Mouse (Mus musculus) liver (tissue): ENCODE results near the gene Ankrd13a.

Experiments used
- DNase-seq: peaks from one replicate; pipeline ENCODE4 v3.0.0-alpha.2; 2020; ENCODE audit warnings: mixed read lengths

The Ankrd13a gene

DNA sequence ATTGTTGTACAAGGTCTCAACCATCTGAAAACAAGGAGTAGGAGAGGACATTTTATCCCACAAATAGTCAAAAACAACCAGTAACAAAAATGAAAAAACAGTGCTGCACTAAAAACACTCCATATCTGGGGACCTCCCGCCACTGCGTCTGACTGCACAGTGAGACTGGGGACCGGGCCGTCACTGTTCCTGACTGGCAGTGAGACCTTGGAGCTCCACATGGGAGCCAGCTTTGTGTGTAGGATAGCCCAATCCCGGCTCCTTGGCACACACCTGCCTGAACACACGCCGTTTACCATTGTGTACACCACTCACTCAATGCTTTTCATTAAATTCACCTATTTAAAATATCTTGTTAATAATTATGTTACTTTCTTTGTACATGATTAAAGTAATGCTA lies 7.3 kb upstream of the Ankrd13a start:
- DNase-seq, result no peak

DNA sequence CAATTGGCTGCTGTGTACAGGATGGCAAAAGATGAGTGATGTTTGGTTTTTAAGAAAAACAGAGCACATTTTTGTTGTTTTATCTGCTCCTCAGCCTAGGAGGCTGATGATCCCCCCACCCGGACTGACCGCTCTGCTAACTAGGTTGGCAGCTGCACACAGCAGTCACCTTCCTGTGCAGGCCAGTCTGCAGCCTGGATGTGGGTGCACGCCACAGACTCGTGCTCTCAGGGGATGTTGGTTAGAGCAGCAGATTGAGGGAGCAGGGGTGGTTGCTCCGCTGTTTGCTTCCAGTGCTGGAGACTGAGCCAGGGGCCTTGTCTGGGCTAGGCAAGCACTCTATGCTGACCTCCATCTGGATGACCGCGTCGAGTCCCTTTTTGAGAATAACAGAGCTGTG lies 4.7 kb upstream of the Ankrd13a start:
- no peak for DNase-seq

DNA sequence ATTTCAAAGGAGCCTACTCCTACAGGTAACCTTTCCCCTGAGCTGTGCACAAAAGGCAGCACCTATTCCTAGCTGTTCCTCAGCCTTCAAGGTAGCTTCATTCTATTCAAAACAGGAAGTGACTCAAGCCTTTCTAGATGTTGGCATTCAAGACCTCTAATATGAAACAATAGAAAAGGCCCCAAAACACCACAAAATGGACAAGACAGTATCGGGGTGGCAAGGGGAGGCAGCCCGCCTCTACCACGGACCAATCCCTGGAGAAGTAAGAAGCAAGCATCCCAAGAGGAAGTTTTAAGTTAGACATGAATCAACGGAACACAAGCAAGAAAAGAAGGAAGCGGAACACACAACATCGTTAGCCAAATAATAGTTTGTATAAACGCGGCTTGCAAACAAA lies 2.7 kb upstream of the Ankrd13a start:
- DNase-seq, result no peak

DNA sequence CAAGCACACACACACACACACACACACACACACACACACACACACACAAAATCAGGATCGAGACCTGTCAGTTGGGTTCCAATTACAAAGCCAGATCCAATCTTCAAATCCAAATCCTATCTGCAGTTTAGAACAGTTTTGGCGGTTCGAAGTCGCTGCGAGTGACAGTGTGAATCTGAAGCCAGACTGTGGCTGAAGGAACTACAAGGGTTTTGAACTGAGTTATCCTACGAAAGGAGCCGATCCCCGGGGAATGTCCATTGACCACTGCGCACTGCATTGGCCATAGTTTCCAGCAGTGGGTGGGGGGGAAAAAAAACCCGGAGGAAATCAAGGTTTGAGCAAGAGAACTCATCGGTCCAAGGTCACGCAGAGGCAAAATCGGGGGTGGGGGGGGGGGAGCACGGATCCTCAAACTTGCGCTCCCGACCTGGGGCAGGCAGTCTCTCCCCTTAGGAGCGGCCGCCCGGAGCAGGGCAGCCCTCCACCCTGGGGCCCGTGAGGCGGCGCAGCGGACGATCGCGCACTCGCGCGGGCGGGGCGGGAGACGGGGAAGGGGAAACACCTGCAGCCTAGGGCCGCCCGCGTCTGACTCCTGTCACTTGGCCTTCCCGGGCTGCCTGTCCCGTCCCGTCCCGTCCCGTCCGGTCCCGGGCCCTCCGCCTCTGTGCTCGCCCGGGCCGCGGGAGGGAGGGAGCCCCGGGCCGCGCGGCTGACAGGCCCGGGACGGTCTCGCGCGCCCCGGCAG lies 1.8 kb upstream of the Ankrd13a start:
- peak; percentile 76 for DNase-seq

DNA sequence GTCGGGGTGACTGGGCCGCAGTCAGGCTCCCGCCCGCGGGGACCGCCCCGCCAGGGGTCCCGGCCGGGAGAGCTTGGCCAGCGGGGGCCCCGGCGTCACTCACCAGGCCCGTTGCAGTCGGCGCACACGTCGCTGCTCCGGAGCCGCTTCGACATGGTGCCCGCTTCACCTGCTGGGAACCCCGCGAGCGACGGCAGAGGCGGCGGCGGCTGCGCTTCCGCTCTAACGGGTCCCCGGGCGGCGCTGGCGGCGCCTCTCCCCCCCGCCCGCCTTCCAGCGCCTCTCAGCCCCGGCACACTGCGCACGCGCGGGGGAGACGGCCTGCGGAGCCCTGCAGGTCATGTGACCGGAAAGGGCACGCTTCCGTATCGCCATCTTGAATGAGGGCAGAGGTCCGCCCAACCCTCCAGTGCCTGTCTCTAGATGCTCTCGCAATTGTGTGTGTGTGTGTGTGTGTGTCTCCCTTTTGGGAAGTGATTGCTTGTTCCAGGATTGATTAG lies 1.2 kb upstream of the Ankrd13a start:
- DNase-seq, result peak; percentile 99

DNA sequence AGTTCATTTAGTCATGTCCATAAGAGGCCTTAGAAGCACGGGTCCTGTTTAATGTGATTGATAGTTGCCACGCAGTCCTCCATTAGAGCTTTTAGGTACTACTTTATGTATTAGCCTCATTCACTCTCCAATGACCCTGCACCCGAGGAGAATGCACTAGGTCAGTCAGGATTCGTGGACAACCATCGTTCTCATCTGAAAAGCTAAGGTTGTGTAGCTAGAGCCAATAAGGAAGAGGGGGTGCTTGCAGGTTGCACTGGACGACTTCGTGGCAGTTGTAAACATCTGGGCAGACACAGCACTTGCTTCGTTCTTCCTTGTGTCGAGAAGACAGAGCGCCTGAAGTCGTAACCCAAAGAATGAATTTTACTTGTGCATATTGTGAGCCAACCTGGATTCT lies 697 bp upstream of the Ankrd13a start:
- DNase-seq, result no peak

DNA sequence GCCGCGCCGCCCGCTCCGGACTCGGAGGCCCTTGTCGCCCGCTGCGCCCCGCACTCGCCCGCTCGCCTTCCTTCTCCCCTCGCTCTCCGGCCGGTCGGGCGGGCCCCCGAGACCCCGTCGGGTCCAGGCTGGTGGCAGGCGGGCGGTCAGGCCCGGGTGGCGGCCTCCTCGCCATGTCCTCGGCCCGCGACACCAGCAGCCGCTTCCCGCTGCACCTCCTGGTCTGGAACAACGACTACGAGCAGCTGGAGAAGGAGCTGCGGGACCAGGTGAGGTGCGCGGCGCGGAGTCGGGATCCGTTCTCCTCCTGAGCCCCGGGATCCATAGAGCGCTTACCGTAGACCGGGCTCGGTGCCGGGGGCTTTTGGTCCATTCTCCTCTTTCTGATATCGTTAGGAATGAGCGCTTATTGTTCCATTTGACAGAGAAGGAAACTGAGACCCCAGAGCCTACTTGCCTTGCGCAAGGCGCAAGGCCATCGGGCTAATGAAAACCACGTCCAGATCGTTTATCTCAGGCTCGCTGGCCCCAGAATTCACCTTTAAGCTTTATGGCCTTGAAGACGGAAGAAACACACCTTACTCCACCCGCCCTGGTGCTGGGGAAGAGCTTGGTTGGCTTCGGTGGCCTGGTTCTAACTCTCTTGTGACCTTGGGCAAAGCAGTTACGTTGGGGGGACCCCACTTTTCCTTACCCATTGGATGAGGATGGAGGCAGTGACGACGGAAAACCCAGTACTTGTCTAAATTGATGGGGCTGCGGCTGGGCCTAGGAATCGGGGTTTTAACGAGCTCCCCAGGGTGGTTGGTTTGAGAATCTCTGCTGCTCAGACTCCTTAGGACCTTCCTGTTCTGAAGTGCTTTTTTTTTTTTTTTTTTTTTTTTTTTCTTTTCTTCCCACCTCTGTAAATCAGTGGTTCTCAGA lies 841 bp downstream of the Ankrd13a start, which contains the start of gene Git2:
TSS of gene Git2 (minus strand) at position 462 of the 924 bp plus-strand sequence.
- peak; percentile 32 for DNase-seq

DNA sequence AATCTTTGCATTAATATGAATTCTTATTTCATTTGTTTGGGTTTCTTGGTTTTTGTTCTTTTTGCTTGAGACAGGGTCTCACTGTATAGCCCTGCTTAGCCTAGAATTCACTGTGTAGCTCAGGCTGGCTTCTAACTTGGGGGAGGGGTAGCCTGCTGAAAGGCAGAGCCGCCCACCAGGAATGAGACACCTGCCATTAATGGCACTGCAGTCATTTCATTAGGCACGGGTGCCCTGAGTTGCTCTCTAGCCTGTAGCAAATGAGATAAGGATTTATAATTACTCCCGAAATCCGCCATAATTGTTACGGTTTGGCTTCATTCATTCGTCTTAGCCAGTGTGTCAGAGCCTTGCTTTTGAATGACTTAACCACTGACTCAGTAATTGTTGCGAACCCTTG lies 1.7 kb downstream of the Ankrd13a start:
- no peak for DNase-seq

DNA sequence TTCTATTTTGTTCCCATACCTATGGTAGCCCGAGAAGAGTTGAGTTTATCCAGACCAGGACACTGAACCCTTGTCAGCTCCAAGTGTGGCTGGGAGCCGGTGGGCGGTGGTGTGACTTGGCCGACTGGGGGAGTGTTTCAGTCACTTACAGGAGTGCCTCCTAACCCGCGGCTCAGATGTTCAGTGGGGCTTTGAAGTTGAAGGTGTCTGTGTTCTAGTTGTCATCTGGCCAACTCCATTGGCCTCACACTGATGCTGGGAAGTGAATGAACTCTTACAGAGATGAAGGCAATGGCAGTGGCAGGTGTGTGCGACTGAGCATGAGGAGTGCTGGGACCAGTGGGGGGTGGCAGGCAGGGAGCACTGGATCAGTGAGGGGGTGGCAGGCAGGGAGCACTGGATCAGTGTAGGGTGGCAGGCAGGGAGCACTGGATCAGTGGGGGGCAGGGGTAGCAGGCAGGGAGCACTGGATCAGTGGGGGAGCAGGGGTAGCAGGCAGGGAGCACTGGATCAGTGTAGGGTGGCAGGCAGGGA lies 5.5 kb downstream of the Ankrd13a start:
- no peak for DNase-seq

DNA sequence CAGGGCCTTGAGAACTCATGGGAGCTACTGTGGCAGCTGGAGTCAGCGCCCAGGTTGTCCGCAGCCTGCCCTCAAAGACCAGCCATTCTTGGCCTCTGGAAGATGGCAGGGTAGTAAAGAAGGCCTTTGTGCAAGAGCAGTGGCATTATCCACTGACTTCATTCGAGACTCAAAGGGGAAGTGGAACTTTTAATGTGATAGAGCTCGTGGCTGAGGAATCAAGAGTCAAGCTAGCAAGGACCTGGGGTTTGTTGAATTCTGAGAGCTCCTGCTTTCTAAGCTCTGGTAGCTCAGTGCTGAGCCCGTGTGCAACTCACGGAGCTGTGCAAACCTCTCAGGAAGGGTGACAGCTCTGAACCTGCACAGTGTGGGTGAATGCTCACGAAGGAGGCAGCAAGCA lies 6.4 kb downstream of the Ankrd13a start:
- no peak for DNase-seq

DNA sequence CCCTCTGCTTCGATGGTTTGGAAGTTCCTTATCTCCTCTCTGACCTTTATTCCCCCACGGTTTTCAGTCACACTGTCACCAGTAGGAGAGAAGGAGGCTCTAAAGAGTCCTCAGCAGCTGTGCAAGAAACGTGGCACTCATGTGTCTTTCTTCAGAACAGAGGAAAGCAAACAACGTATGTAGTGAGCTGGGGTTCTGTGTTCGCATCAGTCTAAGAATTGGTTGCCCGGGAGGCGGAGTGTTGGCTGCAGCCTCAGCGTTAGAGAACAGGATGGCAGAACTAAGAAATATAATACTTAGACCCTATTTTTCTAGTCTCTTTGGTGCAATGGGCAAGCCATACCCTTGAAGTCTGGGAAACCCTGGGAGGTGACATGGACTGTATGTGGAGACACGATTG lies 8.5 kb downstream of the Ankrd13a start:
- DNase-seq, result no peak

DNA sequence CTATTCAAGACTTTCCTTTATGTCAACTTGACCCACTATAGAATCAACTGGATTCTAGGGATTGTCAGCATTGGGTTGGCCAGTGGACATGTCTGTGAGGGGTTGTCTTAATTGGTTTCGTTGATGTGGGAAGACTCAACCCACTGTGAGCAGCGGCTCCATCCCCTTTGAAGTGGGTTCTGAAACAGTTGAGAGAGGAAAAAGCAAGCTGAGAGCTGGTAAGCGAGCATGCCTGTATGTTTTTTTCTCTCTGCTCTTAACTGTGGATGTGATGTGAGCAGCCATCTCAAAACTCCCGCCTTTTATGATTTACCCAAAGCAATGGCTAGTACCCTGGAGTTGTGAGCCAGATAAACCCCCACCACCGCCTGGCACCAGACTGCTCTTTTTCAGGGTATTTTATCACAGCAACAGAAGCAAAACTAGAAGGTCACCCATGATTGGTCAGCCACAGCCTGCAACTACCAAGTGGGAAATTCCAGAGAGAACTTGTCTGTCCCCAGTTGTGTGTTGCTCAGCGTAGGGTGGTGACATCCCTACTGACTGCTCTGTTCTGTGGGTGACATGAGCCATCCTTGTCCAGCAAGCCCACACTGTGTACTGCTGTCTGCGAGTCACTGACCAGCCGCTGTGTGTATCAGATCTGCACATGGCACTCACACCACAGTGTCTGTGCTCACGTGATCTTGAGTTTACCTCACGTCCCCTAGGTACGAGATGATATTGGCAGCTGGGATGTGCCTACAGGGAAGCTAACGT lies 9.1 kb downstream of the Ankrd13a start:
- no peak for DNase-seq

DNA sequence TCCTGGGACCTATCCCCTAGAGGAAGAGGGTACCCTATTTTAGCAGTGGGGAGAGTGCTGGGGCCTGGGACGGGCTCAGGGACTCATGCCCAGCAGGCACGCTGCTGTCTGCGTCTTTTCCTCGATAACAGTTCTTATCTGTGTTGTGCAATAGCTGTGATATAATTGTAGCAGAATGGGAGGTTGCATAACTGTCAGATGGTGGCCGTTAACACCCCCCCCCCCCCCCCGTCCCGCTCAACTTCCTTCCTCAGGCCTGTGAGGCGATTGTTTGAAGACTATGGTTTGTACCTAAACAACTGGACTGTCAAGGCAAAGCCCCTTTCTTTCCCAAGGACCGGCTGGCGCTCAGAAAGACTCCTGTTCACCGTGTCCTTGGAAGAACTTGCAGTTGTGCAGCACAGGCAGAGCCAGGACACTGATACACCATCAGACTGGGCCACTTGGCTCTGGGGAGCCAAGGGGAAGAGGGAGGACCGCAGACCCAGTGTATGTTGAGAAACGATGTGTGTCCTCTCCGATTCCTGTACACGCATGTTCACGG lies 10.2 kb downstream of the Ankrd13a start:
- peak; percentile 70 for DNase-seq

DNA sequence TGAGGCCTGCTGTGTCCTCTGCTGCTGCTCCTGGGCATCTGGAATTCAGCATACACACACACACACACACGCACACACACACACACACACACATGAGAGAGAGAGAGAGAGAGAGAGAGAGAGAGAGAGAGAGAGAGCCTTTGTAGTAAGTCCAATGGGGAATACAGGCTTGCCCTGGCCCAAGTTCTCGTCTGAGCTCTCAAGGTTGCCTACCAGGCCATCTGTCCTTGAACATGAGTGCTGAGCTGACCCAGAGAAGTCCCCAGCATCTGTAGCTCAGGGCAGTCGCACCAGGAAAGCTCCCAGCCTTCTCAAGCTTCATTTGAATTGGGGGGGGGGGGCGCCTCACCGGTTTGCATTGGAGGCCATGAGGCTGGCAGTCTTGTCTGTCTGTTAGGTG lies 10.7 kb downstream of the Ankrd13a start:
- DNase-seq, result no peak

DNA sequence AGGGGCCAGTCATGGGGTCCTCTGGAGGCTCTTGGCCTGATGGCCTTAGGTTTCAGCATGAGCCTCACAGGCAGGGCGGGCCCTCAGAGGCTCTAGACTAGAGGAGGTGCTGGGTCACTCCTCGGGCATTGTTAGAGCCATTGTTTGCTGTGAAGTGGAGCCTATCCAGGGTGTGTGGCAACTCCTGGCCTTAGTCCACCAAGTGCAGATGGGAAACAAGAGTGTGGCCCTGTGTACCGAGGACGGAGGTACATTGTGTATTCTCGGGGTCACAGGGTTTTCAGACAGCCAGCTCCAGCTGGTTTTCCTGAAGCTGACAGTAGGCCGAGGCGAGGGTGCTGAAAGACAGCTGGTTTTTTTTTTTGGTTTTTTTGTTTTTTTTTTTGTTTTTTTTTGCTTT lies 18.8 kb downstream of the Ankrd13a start:
- no peak for DNase-seq

DNA sequence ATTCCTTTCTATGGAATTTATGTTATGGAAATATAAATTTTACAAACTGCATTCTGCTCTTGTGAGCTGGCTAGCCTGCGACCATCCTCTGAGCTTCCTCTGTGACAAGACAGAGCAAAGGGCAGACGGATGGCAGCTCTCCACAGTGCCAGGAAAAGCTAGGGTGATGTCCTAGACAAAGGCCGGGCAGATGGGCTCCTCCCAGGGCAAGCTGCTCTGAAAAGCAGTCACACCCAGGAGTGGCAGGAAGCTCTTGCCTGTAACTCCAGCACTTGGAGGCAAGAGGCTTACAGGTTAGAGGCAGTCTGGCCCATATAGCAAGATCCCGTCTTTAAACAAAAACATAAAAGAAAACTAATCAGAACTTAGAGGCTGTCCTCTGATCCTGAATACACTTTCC lies 20.1 kb downstream of the Ankrd13a start:
- DNase-seq, result no peak

DNA sequence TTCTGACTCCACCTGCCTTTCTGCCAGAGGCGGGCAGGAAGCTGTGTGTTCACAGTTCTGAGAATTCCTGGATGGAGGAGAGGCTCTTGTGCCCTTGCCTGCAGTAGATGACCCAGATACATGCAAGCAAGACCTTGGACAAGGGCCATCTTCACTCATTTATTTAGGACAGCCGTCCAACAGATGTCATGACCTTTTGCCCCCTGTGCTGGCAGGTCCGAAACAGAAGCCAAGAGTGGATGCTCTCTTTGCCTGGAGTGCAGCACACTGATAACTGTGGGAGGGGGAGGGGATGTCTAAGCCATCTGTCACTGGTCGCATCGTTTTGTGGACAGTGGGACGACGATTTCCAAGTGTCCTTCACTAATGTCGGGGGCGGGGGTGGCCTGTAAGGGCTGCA lies 20.8 kb downstream of the Ankrd13a start:
- DNase-seq, result no peak

DNA sequence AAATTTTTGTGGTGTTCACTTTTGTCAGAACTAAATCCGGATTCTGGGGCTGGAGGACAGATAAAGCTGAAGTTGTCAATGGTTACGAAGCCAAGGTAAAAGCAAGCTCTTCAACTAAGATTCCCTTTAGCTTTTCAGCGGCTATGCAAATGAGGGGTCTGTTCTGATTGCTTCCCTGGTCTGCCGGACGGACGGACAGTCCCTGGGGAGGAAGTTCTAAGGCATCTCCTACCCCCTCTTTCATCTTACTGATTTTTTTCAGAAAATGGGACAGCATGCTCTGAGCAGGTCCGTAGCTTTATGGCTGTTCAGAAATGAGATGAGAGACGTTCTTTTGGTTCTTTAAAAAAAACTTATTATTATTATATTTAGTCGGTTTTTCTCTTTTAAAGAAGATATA lies 21.2 kb downstream of the Ankrd13a start:
- DNase-seq, result no peak

DNA sequence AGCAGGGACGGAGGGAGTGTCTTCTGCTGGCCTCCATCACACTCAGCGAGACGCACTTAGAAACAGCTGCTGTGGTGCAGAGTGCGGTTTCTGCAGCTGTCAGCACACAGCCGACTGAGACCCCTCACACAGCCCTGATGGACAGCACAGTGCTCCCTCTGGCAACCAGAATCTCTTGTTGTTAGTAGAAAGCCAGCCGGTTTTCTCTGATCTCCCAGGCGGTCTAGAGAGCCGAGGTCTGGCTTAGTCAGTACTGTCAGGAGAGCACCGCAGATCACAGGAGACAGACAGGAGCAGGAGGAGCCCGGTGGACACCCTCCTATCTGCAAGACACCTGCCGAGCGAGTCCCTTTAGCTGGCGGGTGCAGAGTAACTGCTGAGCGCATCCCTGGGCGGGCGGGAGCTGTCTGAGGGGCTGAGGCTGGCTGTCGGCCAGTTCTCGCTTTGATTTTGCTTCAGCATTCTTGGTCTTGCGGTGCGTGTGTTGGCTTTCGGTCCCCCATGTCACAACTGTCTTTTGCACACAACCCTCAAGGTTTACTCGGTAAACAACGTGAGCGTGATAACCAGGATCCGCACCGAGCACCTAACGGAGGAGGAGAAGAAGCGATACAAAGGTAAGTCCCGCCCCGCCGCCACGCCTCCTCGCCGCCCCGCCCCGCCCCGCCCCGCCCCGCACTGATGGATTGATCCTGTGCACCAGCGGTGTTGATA lies 22.0 kb downstream of the Ankrd13a start:
- DNase-seq, result peak; percentile 53

DNA sequence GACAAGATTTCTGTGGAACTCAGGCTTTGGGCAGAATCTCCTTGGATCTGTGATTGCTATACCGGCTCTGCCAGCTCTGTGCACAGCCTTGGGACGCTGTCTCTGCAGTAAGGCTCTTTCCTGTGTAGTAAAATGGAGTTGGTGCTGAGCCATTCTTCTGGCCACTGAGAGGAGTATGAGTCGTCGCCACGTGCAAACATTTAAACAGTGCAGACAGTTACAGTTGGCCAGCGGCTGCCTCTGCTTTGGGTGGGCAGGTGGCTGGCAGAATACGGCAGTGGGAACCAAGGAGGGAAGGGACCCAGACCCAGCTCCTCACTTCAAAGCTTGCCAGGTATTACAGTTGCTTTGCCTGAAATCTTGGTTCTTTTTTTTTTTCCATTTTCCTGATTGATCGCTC lies 22.8 kb downstream of the Ankrd13a start:
- DNase-seq, result no peak

DNA sequence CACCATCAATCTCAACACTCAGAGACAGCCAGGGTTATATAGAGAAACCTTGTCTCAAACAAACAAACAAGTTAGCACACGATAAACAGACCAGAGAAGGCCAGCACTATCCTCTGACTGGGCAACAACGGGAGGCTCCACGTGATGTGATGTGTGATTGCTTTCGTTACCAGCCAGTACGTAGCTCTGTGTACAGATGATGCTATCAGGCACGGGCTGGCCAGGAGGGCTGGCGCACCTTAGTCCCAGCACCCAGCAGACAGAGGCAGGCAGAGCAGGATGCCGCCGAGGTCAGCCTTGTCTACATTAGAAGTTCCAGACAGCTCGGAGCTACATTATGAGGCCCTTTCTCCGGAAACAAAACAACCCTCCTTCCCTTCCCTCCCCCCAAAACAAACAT lies 25.4 kb downstream of the Ankrd13a start:
- no peak for DNase-seq

DNA sequence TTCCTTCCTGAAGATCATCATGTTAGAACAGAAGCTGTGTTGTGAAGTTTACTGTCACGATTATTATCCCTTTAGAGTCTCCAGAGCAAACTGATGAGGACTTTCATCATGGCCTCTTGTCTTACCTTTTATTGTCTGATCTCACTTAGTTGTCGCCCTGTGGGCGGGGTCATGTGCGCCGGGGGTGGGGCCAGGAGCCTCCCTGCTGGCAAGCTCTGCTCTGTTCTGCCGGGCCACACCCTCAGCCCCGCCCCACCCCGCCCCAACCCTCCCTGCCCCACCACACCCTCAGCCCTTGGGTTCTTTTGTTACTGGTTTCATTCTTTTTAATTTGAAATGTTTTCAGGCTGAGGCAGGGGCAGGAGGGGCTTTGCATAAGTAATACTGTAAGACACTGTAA lies 26.6 kb downstream of the Ankrd13a start:
- DNase-seq, result peak; percentile 87
